Mouse (Mus musculus) hindbrain, embryonic 14.5 days (tissue): ENCODE measurements around the gene Retnla. TPM values are rescaled to one million over a fixed set of nuclear protein-coding genes. Genes with fewer than 3 reads are reported as not detected.

Experiments
- ATAC-seq: fragments of 200-750 bp; cut with Nextera tagmentation; 2 replicates; pipeline ENCODE4 v1.8.0; 2017; ENCODE audit warnings: moderate number of reproducible peaks, mild to moderate bottlenecking, moderate TSS enrichment, moderate library complexity; ENCODE audit not compliant: low FRiP score
- DNase-seq: peaks from one replicate; pipeline ENCODE4 v3.0.0-alpha.2; 2015; ENCODE audit warnings: low spot score
- H3K27ac ChIP-seq: fragments of 300-500 bp; sonication (generic); 2 replicates; pipeline ENCODE4 v1.5.1; 2014; ENCODE audit warnings: mild to moderate bottlenecking, moderate library complexity
- H3K27me3 ChIP-seq: fragments of 300-500 bp; sonication (generic); 2 replicates; pipeline ENCODE4 v1.6.1; 2014; ENCODE audit warnings: mild to moderate bottlenecking, low read length, mixed read lengths; ENCODE audit not compliant: control insufficient read depth, insufficient read depth
- H3K36me3 ChIP-seq: fragments of 300-500 bp; sonication (generic); replicated peaks from 2 replicates; pipeline ENCODE4 v1.6.1; 2014; ENCODE audit not compliant: control insufficient read depth, insufficient read depth
- H3K4me1 ChIP-seq: fragments of 300-500 bp; sonication (generic); replicated peaks from 2 replicates; pipeline ENCODE4 v1.6.1; 2014; ENCODE audit warnings: antibody characterized with exemption, low read length, mixed read lengths; ENCODE audit not compliant: control insufficient read depth, insufficient read depth
- H3K4me2 ChIP-seq: fragments of 300-500 bp; sonication (generic); replicated peaks from 2 replicates; pipeline ENCODE4 v1.6.1; 2014; ENCODE audit warnings: mild to moderate bottlenecking, moderate library complexity
- H3K4me3 ChIP-seq: fragments of 300-500 bp; sonication (generic); replicated peaks from 2 replicates; pipeline ENCODE4 v1.5.1; 2014; ENCODE audit warnings: mild to moderate bottlenecking, low read length
- H3K9ac ChIP-seq: fragments of 300-500 bp; sonication (generic); 2 replicates; pipeline ENCODE4 v1.6.1; 2014
- H3K9me3 ChIP-seq: fragments of 300-500 bp; sonication (generic); 2 replicates; pipeline ENCODE4 v1.6.1; 2016; ENCODE audit warnings: low read length; ENCODE audit not compliant: control insufficient read depth
- WGBS: fragments of 180-500 bp; shearing (Covaris S2); extraction: QIAGEN DNeasy Blood & Tissue Kit; methylation state at CpG from one replicate; pipeline ENCODE4 v1.1.7; 2014; 5-methylcytosine and 5-hydroxymethylcytosine counted together
- polyA plus RNA-seq: library from polyadenylated mRNA; unstranded; fragments of >200 nt; fragmentation: Nextera tagmentation; extraction: Ambion mirVana; gene quantifications from 2 replicates; pipeline ENCODE4 v1.2.1, GENCODE M21; 2014

The Retnla gene
- polyA plus RNA-seq: not detected in 2 replicates

- H3K4me1 ChIP-seq: no peaks in the 10 kb centered on the region
- no peak within 1 kb of the TSS for H3K9ac ChIP-seq
- no peaks in the 10 kb centered on the region for H3K27me3 ChIP-seq
- no peak within 1 kb of the TSS for H3K4me3 ChIP-seq
- no peak within 1 kb of the TSS for H3K27ac ChIP-seq
- ATAC-seq: no peak
- DNase-seq: no peak
- no peaks in the 10 kb centered on the region for H3K9me3 ChIP-seq
- 85% methylated on average over 3 of the region's 3 CpGs for WGBS
- H3K4me2 ChIP-seq: no peak within 1 kb of the TSS
- H3K36me3 ChIP-seq: no peaks in the 10 kb centered on the region
Observed at GRCm38 (mm10) chr16:48842266-48842665, at the start of gene Retnla. Gene Retnla (plus strand): TSS chr16:48842551.

- 82% methylated on average over 3 of the region's 3 CpGs for WGBS
- H3K4me2 ChIP-seq: no peak overlapping the region
- H3K9ac ChIP-seq: no peak overlapping the region
- no peak overlapping the region for H3K27ac ChIP-seq
- H3K4me3 ChIP-seq: no peak overlapping the region
- DNase-seq (no peak), ATAC-seq (no peak)
- H3K9me3 ChIP-seq: no peaks in the 10 kb centered on the region
- no peaks in the 10 kb centered on the region for H3K4me1 ChIP-seq
- H3K27me3 ChIP-seq: no peaks in the 10 kb centered on the region
- no peaks in the 10 kb centered on the region for H3K36me3 ChIP-seq
Observed at GRCm38 (mm10) chr16:48798285-48798684, 44.1 kb upstream of the Retnla start.

DNA sequence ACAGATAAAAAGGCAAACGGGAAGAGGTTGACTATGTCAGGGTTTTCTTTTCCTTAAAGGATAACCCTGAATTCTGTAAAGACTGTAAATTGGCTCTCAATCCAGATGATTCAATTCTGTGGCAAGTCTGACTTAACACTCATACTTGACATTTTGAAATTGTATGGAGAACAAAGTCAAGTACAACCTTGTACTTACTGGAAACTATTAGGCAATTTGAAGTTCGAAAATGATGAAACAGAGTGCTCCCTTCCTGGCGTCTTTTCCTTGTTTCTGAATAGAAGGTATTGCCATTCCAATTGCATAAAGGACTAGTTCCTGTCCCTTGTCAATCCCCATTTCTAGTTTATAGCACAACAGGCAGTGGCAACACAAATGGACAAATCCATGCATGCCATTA lies 42.9 kb upstream of the Retnla start:
- Histone ChIP-seq H3K27me3 (no peaks in the 10 kb centered on the region), H3K4me2 (no peak overlapping the region), H3K36me3 (no peaks in the 10 kb centered on the region), H3K27ac (no peak overlapping the region), H3K9me3 (no peaks in the 10 kb centered on the region), H3K9ac (no peak overlapping the region), H3K4me1 (no peaks in the 10 kb centered on the region), H3K4me3 (no peak overlapping the region)
- no peak for ATAC-seq
- DNase-seq: no peak
- 92% methylated on average over 3 of the region's 3 CpGs for WGBS

- Histone ChIP-seq H3K36me3 (no peaks in the 10 kb centered on the region), H3K9ac (no peak overlapping the region), H3K4me1 (no peaks in the 10 kb centered on the region), H3K4me3 (no peak overlapping the region), H3K27me3 (no peaks in the 10 kb centered on the region), H3K27ac (no peak overlapping the region), H3K4me2 (no peak overlapping the region), H3K9me3 (no peaks in the 10 kb centered on the region)
- ATAC-seq: no peak
- 95% methylated on average over 2 of the region's 2 CpGs for WGBS
- no peak for DNase-seq
Observed at GRCm38 (mm10) chr16:48800906-48801305, 41.4 kb upstream of the Retnla start.

GRCm38 (mm10) chr16:48805412-48805811 lies 36.9 kb upstream of the Retnla start:
- 85% methylated on average over 1 of the region's 1 CpGs for WGBS
- H3K4me1 ChIP-seq: no peaks in the 10 kb centered on the region
- H3K27ac ChIP-seq: no peak overlapping the region
- no peak for DNase-seq
- no peak for ATAC-seq
- H3K36me3 ChIP-seq: no peaks in the 10 kb centered on the region
- H3K27me3 ChIP-seq: no peaks in the 10 kb centered on the region
- H3K4me2 ChIP-seq: no peak overlapping the region
- H3K4me3 ChIP-seq: no peak overlapping the region
- H3K9me3 ChIP-seq: no peaks in the 10 kb centered on the region
- no peak overlapping the region for H3K9ac ChIP-seq

DNA sequence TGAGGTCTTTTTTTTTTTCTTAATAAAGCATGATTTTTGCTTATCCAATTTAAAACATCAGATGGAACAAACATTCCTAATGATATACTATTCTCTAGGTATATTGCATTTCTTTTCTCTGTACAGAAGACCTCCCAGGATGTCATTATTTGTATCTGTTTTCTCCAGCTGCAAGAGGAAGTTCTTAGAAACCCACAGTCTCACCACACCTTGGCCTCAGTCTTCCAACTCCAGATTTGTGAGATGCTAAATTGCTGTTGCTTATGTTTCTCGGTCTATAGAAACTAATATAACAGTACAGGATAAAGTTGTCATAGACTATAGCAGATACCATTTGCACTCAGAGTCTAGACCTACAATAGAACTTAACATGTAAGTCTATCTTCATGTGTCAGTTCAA lies 35.8 kb upstream of the Retnla start:
- H3K4me3 ChIP-seq: no peak overlapping the region
- WGBS: 98% methylated on average over 1 of the region's 1 CpGs
- H3K9ac ChIP-seq: no peak overlapping the region
- no peaks in the 10 kb centered on the region for H3K36me3 ChIP-seq
- no peaks in the 10 kb centered on the region for H3K4me1 ChIP-seq
- no peak overlapping the region for H3K4me2 ChIP-seq
- DNase-seq: no peak
- H3K9me3 ChIP-seq: no peaks in the 10 kb centered on the region
- H3K27me3 ChIP-seq: no peaks in the 10 kb centered on the region
- H3K27ac ChIP-seq: no peak overlapping the region
- no peak for ATAC-seq

GRCm38 (mm10) chr16:48809374-48809773 lies 33.0 kb upstream of the Retnla start:
- H3K9ac ChIP-seq: no peak overlapping the region
- no peaks in the 10 kb centered on the region for H3K36me3 ChIP-seq
- no peak overlapping the region for H3K4me2 ChIP-seq
- H3K9me3 ChIP-seq: no peaks in the 10 kb centered on the region
- WGBS: 60% methylated on average over 2 of the region's 2 CpGs
- H3K27ac ChIP-seq: no peak overlapping the region
- ATAC-seq (no peak), DNase-seq (no peak)
- no peaks in the 10 kb centered on the region for H3K27me3 ChIP-seq
- no peak overlapping the region for H3K4me3 ChIP-seq
- H3K4me1 ChIP-seq: no peaks in the 10 kb centered on the region

DNA sequence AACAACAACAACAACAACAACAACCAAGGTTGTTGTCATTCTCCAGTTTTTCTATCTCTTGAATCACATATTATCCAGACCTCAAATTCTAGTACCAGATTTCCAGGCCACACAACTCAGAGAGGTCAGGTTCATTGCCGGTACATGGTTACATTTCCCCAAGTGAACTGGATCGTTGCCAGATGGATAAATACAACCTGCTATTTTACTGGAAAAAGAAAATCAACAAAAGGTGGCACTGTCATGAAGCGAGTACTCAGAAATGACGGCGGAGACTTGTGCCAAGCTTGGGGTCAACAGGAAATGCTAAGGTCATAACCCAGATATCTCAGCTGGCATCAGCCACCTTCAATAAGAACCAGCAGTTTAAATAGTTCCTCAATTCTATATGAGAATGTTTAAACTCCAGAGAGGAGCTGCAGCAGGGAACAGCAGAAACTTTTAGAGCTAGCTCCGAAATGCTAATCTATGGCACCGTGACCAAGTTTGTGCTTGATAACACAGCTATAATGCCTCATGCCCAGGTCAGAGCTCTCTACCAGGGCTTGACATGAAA lies 30.4 kb upstream of the Retnla start:
- H3K4me2 ChIP-seq: no peak overlapping the region
- no peak overlapping the region for H3K4me3 ChIP-seq
- ATAC-seq (no peak), DNase-seq (no peak)
- H3K9me3 ChIP-seq: no peaks in the 10 kb centered on the region
- H3K27ac ChIP-seq: no peak overlapping the region
- no peak overlapping the region for H3K9ac ChIP-seq
- no peaks in the 10 kb centered on the region for H3K4me1 ChIP-seq
- H3K36me3 ChIP-seq: no peaks in the 10 kb centered on the region
- WGBS: 90% methylated on average over 7 of the region's 7 CpGs
- H3K27me3 ChIP-seq: no peaks in the 10 kb centered on the region

DNA sequence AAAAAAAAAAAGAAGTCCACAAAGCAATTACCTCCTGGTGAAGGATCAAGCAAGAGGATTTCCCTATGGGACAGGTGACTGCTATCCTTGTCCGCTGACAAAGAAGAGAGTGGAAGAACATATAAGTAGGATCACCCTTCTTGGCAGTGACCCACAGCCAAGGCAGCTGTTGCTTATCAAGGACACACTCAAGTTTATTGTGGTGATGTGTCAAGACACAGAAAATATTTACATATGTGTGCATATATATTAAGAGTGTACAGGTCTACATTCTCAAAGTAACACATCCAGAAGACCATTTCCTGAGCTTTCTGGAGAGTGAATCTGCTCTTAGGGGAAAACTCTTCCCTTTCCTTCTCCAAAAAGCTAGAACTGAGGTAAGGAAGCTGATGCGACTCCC lies 25.7 kb upstream of the Retnla start, which contains the start of gene Retnlb:
TSS of gene Retnlb (plus strand) at position 162 of the 400 bp plus-strand sequence.
- no peak within 1 kb of the TSS for H3K4me2 ChIP-seq
- no peak within 1 kb of the TSS for H3K9ac ChIP-seq
- no peaks in the 10 kb centered on the region for H3K9me3 ChIP-seq
- no peaks in the 10 kb centered on the region for H3K27me3 ChIP-seq
- H3K36me3 ChIP-seq: no peaks in the 10 kb centered on the region
- 98% methylated on average over 2 of the region's 2 CpGs for WGBS
- DNase-seq (no peak), ATAC-seq (no peak)
- no peak within 1 kb of the TSS for H3K27ac ChIP-seq
- H3K4me1 ChIP-seq: no peaks in the 10 kb centered on the region
- H3K4me3 ChIP-seq: no peak within 1 kb of the TSS

DNA sequence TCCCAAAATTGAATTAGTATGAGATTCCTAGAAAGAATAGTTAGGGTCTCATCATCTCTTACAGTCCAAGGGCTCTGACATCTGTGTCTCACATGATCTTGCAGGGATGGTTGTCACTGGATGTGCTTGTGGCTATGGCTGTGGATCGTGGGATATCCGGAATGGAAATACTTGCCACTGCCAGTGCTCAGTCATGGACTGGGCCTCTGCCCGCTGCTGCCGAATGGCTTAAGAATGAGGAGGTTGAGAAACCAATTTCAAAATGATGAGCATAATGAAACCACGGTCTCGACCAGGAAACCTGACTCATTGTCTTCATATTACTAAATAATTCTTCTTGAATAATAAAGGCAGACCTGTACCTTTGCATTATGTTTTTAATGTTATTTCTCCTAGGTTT lies 23.8 kb upstream of the Retnla start:
- Histone ChIP-seq H3K4me2 (no peak overlapping the region), H3K27me3 (no peaks in the 10 kb centered on the region), H3K27ac (no peak overlapping the region), H3K36me3 (no peaks in the 10 kb centered on the region), H3K4me3 (no peak overlapping the region), H3K9ac (no peak overlapping the region), H3K9me3 (no peaks in the 10 kb centered on the region), H3K4me1 (no peaks in the 10 kb centered on the region)
- 96% methylated on average over 6 of the region's 6 CpGs for WGBS
- DNase-seq (no peak), ATAC-seq (no peak)
